Mouse (Mus musculus): ENCODE data around the gene Madcam1. TPM values are rescaled to one million over a fixed set of nuclear protein-coding genes. Genes with fewer than 3 reads are reported as not detected.
A peak's percentile ranks its signal among the peaks of the same experiment; 100 is the strongest.

Gene Madcam1
- polyA plus RNA-seq, 1 experiment from 2014 or later, result 0.82 TPM

GRCm38 (mm10) chr10:79704065-79704969, 40.0 kb downstream of the Madcam1 start, which contains the start of gene Bsg:
Gene Bsg, plus strand, starts transcription at chr10:79704491.
- WGBS, result under 1% methylated on average over 63 of the region's 65 CpGs
- peak within 1 kb of the TSS; percentile 97 for H3K4me2 ChIP-seq
- no peaks in the 10 kb centered on the region for H3K9me3 ChIP-seq
- no peaks in the 10 kb centered on the region for H3K27me3 ChIP-seq (replicated peaks)
- peak within 1 kb of the TSS; percentile 95 for H3K9ac ChIP-seq
- ATAC-seq (ENCODE audit: extremely low read depth, insufficient number of reproducible peaks, low FRiP score, low TSS enrichment), result peak; percentile 93
- peaks cover 62% of the 10 kb centered on the region for H3K4me1 ChIP-seq
- peak within 1 kb of the TSS; percentile 75 for H3K4me3 ChIP-seq
- H3K27ac ChIP-seq (replicated peaks), result peak within 1 kb of the TSS; percentile 84
- H3K36me3 ChIP-seq, result peaks cover 31% of the 10 kb centered on the region

GRCm38 (mm10) chr10:79704970-79705360, 40.6 kb downstream of the Madcam1 start:
- peaks cover 68% of the 10 kb centered on the region for H3K4me1 ChIP-seq
- peak overlapping the region; percentile 84 for H3K27ac ChIP-seq (replicated peaks)
- H3K4me2 ChIP-seq, result peak overlapping the region; percentile 97
- no peak for ATAC-seq (ENCODE audit: extremely low read depth, insufficient number of reproducible peaks, low FRiP score, low TSS enrichment)
- peaks cover 38% of the 10 kb centered on the region for H3K36me3 ChIP-seq
- 2% methylated on average over 10 of the region's 10 CpGs for WGBS
- peak overlapping the region; percentile 95 for H3K9ac ChIP-seq
- H3K27me3 ChIP-seq (replicated peaks), result no peaks in the 10 kb centered on the region
- no peaks in the 10 kb centered on the region for H3K9me3 ChIP-seq
- H3K4me3 ChIP-seq, result peak overlapping the region; percentile 75

GRCm38 (mm10) chr10:79705951-79706350, 41.6 kb downstream of the Madcam1 start:
- peak overlapping the region; percentile 97 for H3K4me2 ChIP-seq
- H3K27me3 ChIP-seq (replicated peaks), result no peaks in the 10 kb centered on the region
- 63% methylated on average over 5 of the region's 5 CpGs for WGBS
- peak overlapping the region; percentile 84 for H3K27ac ChIP-seq (replicated peaks)
- peak overlapping the region; percentile 95 for H3K9ac ChIP-seq
- H3K4me3 ChIP-seq, result peak overlapping the region; percentile 75
- peaks cover 48% of the 10 kb centered on the region for H3K36me3 ChIP-seq
- peak; percentile 30; the same call in 1 of the 2 replicates for ATAC-seq (ENCODE audit: extremely low read depth, insufficient number of reproducible peaks, low FRiP score, low TSS enrichment)
- no peaks in the 10 kb centered on the region for H3K9me3 ChIP-seq
- peaks cover 68% of the 10 kb centered on the region for H3K4me1 ChIP-seq

GRCm38 (mm10) chr10:79706406-79707094, 42.2 kb downstream of the Madcam1 start:
- no peaks in the 10 kb centered on the region for H3K9me3 ChIP-seq
- H3K4me1 ChIP-seq, result peaks cover 62% of the 10 kb centered on the region
- H3K27me3 ChIP-seq (replicated peaks), result no peaks in the 10 kb centered on the region
- H3K4me3 ChIP-seq, result peak overlapping the region; percentile 75
- peaks cover 54% of the 10 kb centered on the region for H3K36me3 ChIP-seq
- H3K4me2 ChIP-seq, result peak overlapping the region; percentile 97
- H3K9ac ChIP-seq, result peak overlapping the region; percentile 95
- H3K27ac ChIP-seq (replicated peaks), result peak overlapping the region; percentile 84
- 57% methylated on average over 5 of the region's 5 CpGs for WGBS
- ATAC-seq (ENCODE audit: extremely low read depth, insufficient number of reproducible peaks, low FRiP score, low TSS enrichment), result no peak

- ATAC-seq (ENCODE audit: extremely low read depth, insufficient number of reproducible peaks, low FRiP score, low TSS enrichment), result no peak
- Histone ChIP-seq H3K4me1 (peaks cover 61% of the 10 kb centered on the region), H3K9ac (peak overlapping the region; percentile 95), H3K9me3 (no peaks in the 10 kb centered on the region), H3K27ac (replicated peaks) (peak overlapping the region; percentile 84), H3K36me3 (peaks cover 60% of the 10 kb centered on the region), H3K4me2 (peak overlapping the region; percentile 97), H3K27me3 (replicated peaks) (no peaks in the 10 kb centered on the region), H3K4me3 (peak overlapping the region; percentile 75)
- 69% methylated on average over 1 of the region's 1 CpGs for WGBS
Observed at GRCm38 (mm10) chr10:79707162-79707561, 42.8 kb downstream of the Madcam1 start.

GRCm38 (mm10) chr10:79707759-79708158, 43.4 kb downstream of the Madcam1 start:
- Histone ChIP-seq H3K36me3 (peaks cover 60% of the 10 kb centered on the region), H3K9ac (peak overlapping the region; percentile 95), H3K4me1 (peaks cover 67% of the 10 kb centered on the region), H3K27ac (replicated peaks) (peak overlapping the region; percentile 84; the same call in 1 of the 2 replicates), H3K27me3 (replicated peaks) (no peaks in the 10 kb centered on the region), H3K4me3 (peak overlapping the region; percentile 75), H3K9me3 (no peaks in the 10 kb centered on the region), H3K4me2 (peak overlapping the region; percentile 97)
- no peak for ATAC-seq (ENCODE audit: extremely low read depth, insufficient number of reproducible peaks, low FRiP score, low TSS enrichment)
- WGBS, result 45% methylated on average over 4 of the region's 4 CpGs

GRCm38 (mm10) chr10:79708668-79709067, 44.3 kb downstream of the Madcam1 start:
- peak overlapping the region; percentile 27 for H3K4me3 ChIP-seq
- no peak for ATAC-seq (ENCODE audit: extremely low read depth, insufficient number of reproducible peaks, low FRiP score, low TSS enrichment)
- peak overlapping the region; percentile 73 for H3K27ac ChIP-seq (replicated peaks)
- peak overlapping the region; percentile 64 for H3K9ac ChIP-seq
- H3K4me2 ChIP-seq, result peak overlapping the region; percentile 97
- 70% methylated on average over 21 of the region's 21 CpGs for WGBS
- H3K27me3 ChIP-seq (replicated peaks), result peaks cover 2% of the 10 kb centered on the region; the same call in 1 of the 2 replicates
- peaks cover 73% of the 10 kb centered on the region for H3K4me1 ChIP-seq
- H3K36me3 ChIP-seq, result peaks cover 60% of the 10 kb centered on the region
- H3K9me3 ChIP-seq, result no peaks in the 10 kb centered on the region

GRCm38 (mm10) chr10:79709307-79709706, 44.9 kb downstream of the Madcam1 start:
- H3K4me3 ChIP-seq, result peak overlapping the region; percentile 27
- H3K27ac ChIP-seq (replicated peaks), result peak overlapping the region; percentile 73
- H3K27me3 ChIP-seq (replicated peaks), result peaks cover 8% of the 10 kb centered on the region
- peaks cover 60% of the 10 kb centered on the region for H3K36me3 ChIP-seq
- H3K4me2 ChIP-seq, result peak overlapping the region; percentile 97
- ATAC-seq (ENCODE audit: extremely low read depth, insufficient number of reproducible peaks, low FRiP score, low TSS enrichment), result 0 out of 2 replicates have a peak, but pooled peaks have one; percentile 4
- H3K9me3 ChIP-seq, result no peaks in the 10 kb centered on the region
- 15% methylated on average over 7 of the region's 7 CpGs for WGBS
- peak overlapping the region; percentile 64 for H3K9ac ChIP-seq
- peaks cover 73% of the 10 kb centered on the region for H3K4me1 ChIP-seq

- Histone ChIP-seq H3K27ac (replicated peaks) (no peak overlapping the region), H3K9me3 (no peaks in the 10 kb centered on the region), H3K4me3 (no peak overlapping the region), H3K27me3 (replicated peaks) (peaks cover 35% of the 10 kb centered on the region), H3K36me3 (peaks cover 51% of the 10 kb centered on the region), H3K4me1 (peaks cover 62% of the 10 kb centered on the region), H3K4me2 (no peak overlapping the region), H3K9ac (no peak overlapping the region)
- WGBS, result 77% methylated on average over 1 of the region's 1 CpGs
- no peak for ATAC-seq (ENCODE audit: extremely low read depth, insufficient number of reproducible peaks, low FRiP score, low TSS enrichment)
Observed at GRCm38 (mm10) chr10:79712029-79712428, 47.7 kb downstream of the Madcam1 start.

GRCm38 (mm10) chr10:79712499-79713126, 48.3 kb downstream of the Madcam1 start:
- H3K9ac ChIP-seq, result no peak overlapping the region
- ATAC-seq (ENCODE audit: extremely low read depth, insufficient number of reproducible peaks, low FRiP score, low TSS enrichment), result 0 out of 2 replicates have a peak, but pooled peaks have one; percentile 7
- WGBS, result 10% methylated on average over 6 of the region's 6 CpGs

GRCm38 (mm10) chr10:79713163-79713562, 48.8 kb downstream of the Madcam1 start:
- no peak for ATAC-seq (ENCODE audit: extremely low read depth, insufficient number of reproducible peaks, low FRiP score, low TSS enrichment)
- Histone ChIP-seq H3K4me2 (no peak overlapping the region; the same call in 1 of the 2 replicates), H3K27ac (replicated peaks) (no peak overlapping the region), H3K27me3 (replicated peaks) (peaks cover 47% of the 10 kb centered on the region), H3K36me3 (peaks cover 41% of the 10 kb centered on the region), H3K4me1 (peaks cover 59% of the 10 kb centered on the region), H3K9me3 (no peaks in the 10 kb centered on the region), H3K4me3 (no peak overlapping the region), H3K9ac (no peak overlapping the region)
- 17% methylated on average over 1 of the region's 1 CpGs for WGBS

More at GRCm38 (mm10) chr10:79712499-79713126, 48.3 kb downstream of the Madcam1 start:
- H3K27ac ChIP-seq (replicated peaks), result no peak overlapping the region
- no peaks in the 10 kb centered on the region for H3K9me3 ChIP-seq
- peaks cover 46% of the 10 kb centered on the region for H3K36me3 ChIP-seq
- peaks cover 41% of the 10 kb centered on the region for H3K27me3 ChIP-seq (replicated peaks)
- no peak overlapping the region for H3K4me3 ChIP-seq
- H3K4me2 ChIP-seq, result peak overlapping the region; percentile 1; the same call in 1 of the 2 replicates
- peaks cover 62% of the 10 kb centered on the region for H3K4me1 ChIP-seq
